Mouse (Mus musculus) liver, embryonic 14.5 days (tissue): ENCODE measurements at regions not wholly inside any gene's neighbourhood (a gene's known extent, or its start where the extent isn't known, plus 50 kb on each side); places are given as distances from the start of the nearest gene placed in this dataset.

ENCODE experiments used
- ATAC-seq: fragments of 200-750 bp; cut with Nextera tagmentation; 2 replicates; pipeline ENCODE4 v1.8.0; 2017; ENCODE audit warnings: moderate number of reproducible peaks, mild to moderate bottlenecking, moderate library complexity; ENCODE audit not compliant: insufficient read depth
- DNase-seq, 3 experiments: peaks; one replicate each; pipeline ENCODE4 v3.0.0-alpha.2; 2012 to 2013; ENCODE audit warnings: low read depth in 3 of 3, low spot score in 3 of 3
- H3K27ac ChIP-seq: fragments of 300-500 bp; sonication (generic); 2 replicates; pipeline ENCODE4 v1.5.1; 2014; ENCODE audit warnings: moderate library complexity, mild to moderate bottlenecking, control low read depth, inconsistent platforms
- H3K27me3 ChIP-seq: fragments of 300-500 bp; sonication (generic); 2 replicates; pipeline ENCODE4 v1.6.1; 2014; ENCODE audit warnings: mild to moderate bottlenecking, low read length, moderate library complexity; ENCODE audit not compliant: control insufficient read depth, insufficient read depth
- H3K36me3 ChIP-seq: fragments of 300-500 bp; sonication (generic); replicated peaks from 2 replicates; pipeline ENCODE4 v1.6.1; 2014; ENCODE audit warnings: low read depth; ENCODE audit not compliant: control insufficient read depth, insufficient read depth
- H3K4me1 ChIP-seq, 2 experiments: fragments of 200-500 bp in 1 of 2; fragments of 300-500 bp in 1 of 2; sonication (generic) in 1 of 2; replicated peaks; 2 replicates each; pipeline ENCODE4 v1.6.1; 2012 to 2014; ENCODE audit warnings: antibody characterized with exemption in 1 of 2, inconsistent platforms in 1 of 2, low read length in 1 of 2; ENCODE audit not compliant: control insufficient read depth in 2 of 2, insufficient read depth in 2 of 2
- H3K4me2 ChIP-seq: fragments of 300-500 bp; sonication (generic); 2 replicates; pipeline ENCODE4 v1.6.1; 2014; ENCODE audit warnings: low read depth, mild to moderate bottlenecking, control low read depth, moderate library complexity
- H3K4me3 ChIP-seq, 2 experiments: fragments of 200-500 bp in 1 of 2; fragments of 300-500 bp in 1 of 2; sonication (generic) in 1 of 2; 2 replicates each; pipeline ENCODE4 v1.5.1; 2012 to 2014; ENCODE audit warnings: low read depth in 2 of 2, low read length in 2 of 2, mild to moderate bottlenecking in 2 of 2, control low read depth in 1 of 2, inconsistent platforms in 1 of 2, moderate library complexity in 1 of 2; ENCODE audit not compliant: insufficient read depth in 1 of 2
- H3K9ac ChIP-seq: fragments of 300-500 bp; sonication (generic); replicated peaks from 2 replicates; pipeline ENCODE4 v1.6.1; 2014; ENCODE audit warnings: mild to moderate bottlenecking, control low read depth, moderate library complexity
- H3K9me3 ChIP-seq: fragments of 300-500 bp; sonication (generic); 2 replicates; pipeline ENCODE4 v1.6.1; 2016; ENCODE audit warnings: low read length, mixed read lengths; ENCODE audit not compliant: control insufficient read depth
- CTCF ChIP-seq: IDR thresholded peaks from 2 replicates; pipeline ENCODE4 v1.5.1; 2016; ENCODE audit warnings: antibody characterized with exemption, low read depth, control low read depth
- EP300 ChIP-seq: IDR thresholded peaks from 2 replicates; pipeline ENCODE4 v1.6.1; 2016; ENCODE audit warnings: antibody characterized with exemption, low read depth
- WGBS: fragments of 180-500 bp; shearing (Covaris S2); extraction: QIAGEN DNeasy Blood & Tissue Kit; methylation state at CpG from one replicate; pipeline ENCODE4 v1.1.7; 2014; ENCODE audit not compliant: insufficient replicate concordance; 5-methylcytosine and 5-hydroxymethylcytosine counted together

- WGBS = 18% methylated on average over 9 of the region's 9 CpGs
- H3K4me1 ChIP-seq = no peaks in the 10 kb centered on the region
- no peak overlapping the region for H3K27ac ChIP-seq
- H3K4me3 ChIP-seq = no peak overlapping the region
- H3K36me3 ChIP-seq = no peaks in the 10 kb centered on the region
- no peaks in the 10 kb centered on the region for H3K27me3 ChIP-seq
- ATAC-seq (no peak), DNase-seq (no peak)
- TF ChIP-seq EP300 (no peak), CTCF (no peak)
- H3K4me2 ChIP-seq = peak overlapping the region; percentile 22; the same call in 1 of the 2 replicates
- no peaks in the 10 kb centered on the region; the same call in none of the 2 replicates for H3K9me3 ChIP-seq
- no peak overlapping the region for H3K9ac ChIP-seq
Measured at GRCm38 (mm10) chr9:46389741-46390140, 70.0 kb upstream of the 4931429L15Rik start.

GRCm38 (mm10) chr9:46388677-46389676 is 69.2 kb upstream of the 4931429L15Rik start:
- H3K9ac ChIP-seq = no peak overlapping the region
- TF ChIP-seq CTCF = no peak
- TF ChIP-seq EP300 = no peak
- no peak overlapping the region for H3K4me3 ChIP-seq

GRCm38 (mm10) chr9:46386333-46386732 is 66.5 kb upstream of the 4931429L15Rik start:
- Histone ChIP-seq H3K4me2 (no peak overlapping the region), H3K27me3 (no peaks in the 10 kb centered on the region), H3K9me3 (no peaks in the 10 kb centered on the region; the same call in none of the 2 replicates), H3K27ac (no peak overlapping the region), H3K36me3 (no peaks in the 10 kb centered on the region), H3K4me1 (no peaks in the 10 kb centered on the region), H3K9ac (no peak overlapping the region), H3K4me3 (no peak overlapping the region)
- 72% methylated on average over 3 of the region's 3 CpGs for WGBS
- no peak for TF ChIP-seq EP300
- TF ChIP-seq CTCF = peak; percentile 25; the same call in 1 of the 2 replicates
- ATAC-seq = no peak
- no peak for DNase-seq

More at GRCm38 (mm10) chr9:46388677-46389676, 69.2 kb upstream of the 4931429L15Rik start:
- Histone ChIP-seq H3K27ac (no peak overlapping the region), H3K36me3 (no peaks in the 10 kb centered on the region), H3K27me3 (no peaks in the 10 kb centered on the region), H3K4me1 (no peaks in the 10 kb centered on the region), H3K4me2 (no peak overlapping the region), H3K9me3 (no peaks in the 10 kb centered on the region; the same call in none of the 2 replicates)
- ATAC-seq (no peak), DNase-seq (no peak)
- 25% methylated on average over 17 of the region's 17 CpGs for WGBS

GRCm38 (mm10) chr9:46381342-46381741 is 61.6 kb upstream of the 4931429L15Rik start:
- TF ChIP-seq CTCF (no peak), EP300 (no peak)
- Histone ChIP-seq H3K9ac (no peak overlapping the region), H3K4me2 (no peak overlapping the region), H3K27me3 (no peaks in the 10 kb centered on the region), H3K4me1 (no peaks in the 10 kb centered on the region), H3K27ac (no peak overlapping the region), H3K4me3 (no peak overlapping the region), H3K36me3 (no peaks in the 10 kb centered on the region), H3K9me3 (no peaks in the 10 kb centered on the region; the same call in none of the 2 replicates)
- DNase-seq (no peak), ATAC-seq (no peak)
- 19% methylated on average over 4 of the region's 4 CpGs for WGBS

DNA sequence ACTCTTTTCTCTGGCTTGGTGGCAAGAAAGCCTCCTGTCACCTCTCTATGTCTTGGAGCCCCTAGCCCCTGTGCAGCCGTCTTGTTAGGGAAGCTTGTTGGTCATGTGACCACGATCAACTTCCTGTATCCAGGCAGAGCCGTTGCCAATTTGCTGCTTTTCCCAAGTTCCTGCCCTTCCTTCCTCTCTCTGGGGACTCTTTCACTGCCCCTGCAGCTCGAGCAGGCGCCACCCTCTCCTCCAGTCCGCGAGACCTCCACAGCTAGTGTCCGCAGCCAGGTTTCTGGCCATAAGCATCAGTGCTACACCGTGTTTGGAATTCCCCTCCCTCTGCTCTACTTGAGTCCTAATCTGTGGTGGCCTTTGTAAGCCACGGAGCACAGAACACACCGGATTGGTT is 59.7 kb upstream of the 4931429L15Rik start:
- Histone ChIP-seq H3K4me1 (no peaks in the 10 kb centered on the region), H3K9ac (no peak overlapping the region), H3K27me3 (no peaks in the 10 kb centered on the region), H3K9me3 (no peaks in the 10 kb centered on the region), H3K4me2 (no peak overlapping the region), H3K27ac (no peak overlapping the region), H3K36me3 (no peaks in the 10 kb centered on the region), H3K4me3 (no peak overlapping the region)
- ATAC-seq (no peak), DNase-seq (no peak)
- TF ChIP-seq EP300 = no peak
- TF ChIP-seq CTCF = no peak
- WGBS = 40% methylated on average over 11 of the region's 11 CpGs
